Mouse (Mus musculus) liver, embryonic 12.5 days (tissue): ENCODE data around the gene Bphl. TPM values are rescaled to one million over a fixed set of nuclear protein-coding genes. Genes with fewer than 3 reads are reported as not detected.
"Not testable (repeated sequence)": the region's sequence is repeated elsewhere in the genome, so short reads cannot be mapped to it uniquely, and the experiment has no call there.

ENCODE experiments used
- ATAC-seq: fragments of 200-750 bp; cut with Nextera tagmentation; 2 replicates; pipeline ENCODE4 v1.8.0; 2017; ENCODE audit warnings: moderate number of reproducible peaks, mild to moderate bottlenecking, moderate library complexity
- H3K27ac ChIP-seq: fragments of 300-500 bp; sonication (generic); 2 replicates; pipeline ENCODE4 v1.5.1; 2016; ENCODE audit warnings: mild to moderate bottlenecking
- H3K27me3 ChIP-seq: fragments of 300-500 bp; sonication (generic); replicated peaks from 2 replicates; pipeline ENCODE4 v1.6.1; 2016; ENCODE audit warnings: mild to moderate bottlenecking, moderate library complexity
- H3K36me3 ChIP-seq: fragments of 300-500 bp; sonication (generic); 2 replicates; pipeline ENCODE4 v1.6.1; 2016; ENCODE audit warnings: mild to moderate bottlenecking, moderate library complexity
- H3K4me1 ChIP-seq: fragments of 300-500 bp; sonication (generic); 2 replicates; pipeline ENCODE4 v1.6.1; 2016
- H3K4me2 ChIP-seq: fragments of 300-500 bp; sonication (generic); 2 replicates; pipeline ENCODE4 v1.6.1; 2016; ENCODE audit warnings: mild to moderate bottlenecking, moderate library complexity
- H3K4me3 ChIP-seq: fragments of 300-500 bp; sonication (generic); 2 replicates; pipeline ENCODE4 v1.5.1; 2016; ENCODE audit warnings: mild to moderate bottlenecking, moderate library complexity
- H3K9ac ChIP-seq: fragments of 300-500 bp; sonication (generic); 2 replicates; pipeline ENCODE4 v1.6.1; 2016; ENCODE audit warnings: mild to moderate bottlenecking, moderate library complexity
- H3K9me3 ChIP-seq: fragments of 300-500 bp; sonication (generic); replicated peaks from 2 replicates; pipeline ENCODE4 v1.6.1; 2016; ENCODE audit warnings: mild to moderate bottlenecking, moderate library complexity
- WGBS: fragments of 180-500 bp; shearing (Covaris S2); methylation state at CpG from one replicate; pipeline ENCODE4 v1.1.7; 2016; ENCODE audit not compliant: insufficient replicate concordance; 5-methylcytosine and 5-hydroxymethylcytosine counted together
- polyA plus RNA-seq: library from polyadenylated mRNA; unstranded; fragments of >200 nt; fragmentation: Nextera tagmentation; extraction: Ambion mirVana; gene quantifications from 2 replicates; pipeline ENCODE4 v1.2.1, GENCODE M21; 2016

The Bphl gene
- polyA plus RNA-seq, 1 experiment from 2014 or later: 29.2 TPM

GRCm38 (mm10) chr13:34054983-34055382 is 17.6 kb downstream of the Bphl start:
- ATAC-seq: peak; percentile 70
- Histone ChIP-seq H3K4me2 (no peak overlapping the region), H3K36me3 (peaks cover 15% of the 10 kb centered on the region; the same call in 1 of the 2 replicates), H3K27ac (peak overlapping the region; percentile 66), H3K9ac (no peak overlapping the region), H3K4me1 (no peaks in the 10 kb centered on the region), H3K27me3 (no peaks in the 10 kb centered on the region), H3K9me3 (no peaks in the 10 kb centered on the region), H3K4me3 (no peak overlapping the region)
- WGBS: 64% methylated on average over 3 of the region's 3 CpGs

GRCm38 (mm10) chr13:34057252-34057651 is 19.9 kb downstream of the Bphl start:
- no peak overlapping the region for H3K4me3 ChIP-seq
- H3K9me3 ChIP-seq: no peaks in the 10 kb centered on the region
- no peak overlapping the region for H3K9ac ChIP-seq
- H3K27ac ChIP-seq: no peak overlapping the region
- H3K4me2 ChIP-seq: no peak overlapping the region
- WGBS: 78% methylated on average over 1 of the region's 1 CpGs
- no peak for ATAC-seq
- no peaks in the 10 kb centered on the region for H3K27me3 ChIP-seq
- no peaks in the 10 kb centered on the region for H3K4me1 ChIP-seq
- peaks cover 10% of the 10 kb centered on the region; the same call in 1 of the 2 replicates for H3K36me3 ChIP-seq

- H3K36me3 ChIP-seq: peaks cover 10% of the 10 kb centered on the region; the same call in 1 of the 2 replicates
- H3K27ac ChIP-seq: no peak overlapping the region
- no peaks in the 10 kb centered on the region for H3K9me3 ChIP-seq
- no peak for ATAC-seq
- H3K4me1 ChIP-seq: no peaks in the 10 kb centered on the region
- 75% methylated on average over 9 of the region's 9 CpGs for WGBS
- H3K4me3 ChIP-seq: no peak overlapping the region
- H3K9ac ChIP-seq: no peak overlapping the region
- no peaks in the 10 kb centered on the region for H3K27me3 ChIP-seq
- no peak overlapping the region for H3K4me2 ChIP-seq
These were observed 22.7 kb downstream of the Bphl start for GRCm38 (mm10) chr13:34060061-34060460.

- no peaks in the 10 kb centered on the region for H3K4me1 ChIP-seq
- ATAC-seq: no peak
- H3K9me3 ChIP-seq: no peaks in the 10 kb centered on the region
- no peaks in the 10 kb centered on the region for H3K27me3 ChIP-seq
- 76% methylated on average over 10 of the region's 10 CpGs for WGBS
- no peak overlapping the region for H3K4me2 ChIP-seq
- no peak overlapping the region for H3K4me3 ChIP-seq
- peaks cover 3% of the 10 kb centered on the region; the same call in 1 of the 2 replicates for H3K36me3 ChIP-seq
- H3K27ac ChIP-seq: no peak overlapping the region
- no peak overlapping the region for H3K9ac ChIP-seq
These were observed 25.1 kb downstream of the Bphl start for GRCm38 (mm10) chr13:34062466-34062865.

- no peaks in the 10 kb centered on the region for H3K4me1 ChIP-seq
- H3K4me3 ChIP-seq: no peak overlapping the region
- no peak for ATAC-seq
- no peaks in the 10 kb centered on the region for H3K27me3 ChIP-seq
- 50% methylated on average over 1 of the region's 1 CpGs for WGBS
- H3K36me3 ChIP-seq: no peaks in the 10 kb centered on the region; the same call in 1 of the 2 replicates
- no peaks in the 10 kb centered on the region for H3K9me3 ChIP-seq
- H3K9ac ChIP-seq: no peak overlapping the region
- no peak overlapping the region for H3K4me2 ChIP-seq
- H3K27ac ChIP-seq: no peak overlapping the region
These were observed 29.0 kb downstream of the Bphl start for GRCm38 (mm10) chr13:34066351-34066750.

GRCm38 (mm10) chr13:34070296-34070695 is 32.9 kb downstream of the Bphl start:
- no peaks in the 10 kb centered on the region for H3K9me3 ChIP-seq
- ATAC-seq: no peak
- H3K9ac ChIP-seq: no peak overlapping the region
- H3K36me3 ChIP-seq: peaks cover 10% of the 10 kb centered on the region
- H3K27me3 ChIP-seq: no peaks in the 10 kb centered on the region
- H3K4me3 ChIP-seq: no peak overlapping the region
- H3K4me2 ChIP-seq: no peak overlapping the region
- no peaks in the 10 kb centered on the region for H3K4me1 ChIP-seq
- 71% methylated on average over 4 of the region's 4 CpGs for WGBS
- no peak overlapping the region for H3K27ac ChIP-seq

GRCm38 (mm10) chr13:34071836-34072235 is 34.4 kb downstream of the Bphl start:
- Histone ChIP-seq H3K4me2 (no peak overlapping the region), H3K27ac (no peak overlapping the region), H3K36me3 (peaks cover 19% of the 10 kb centered on the region), H3K4me1 (peaks cover 6% of the 10 kb centered on the region), H3K4me3 (no peak overlapping the region), H3K9me3 (no peaks in the 10 kb centered on the region), H3K9ac (no peak overlapping the region), H3K27me3 (no peaks in the 10 kb centered on the region)
- no peak for ATAC-seq
- WGBS: 79% methylated on average over 6 of the region's 6 CpGs

- WGBS: 74% methylated on average over 3 of the region's 3 CpGs
These were observed 35.5 kb downstream of the Bphl start for GRCm38 (mm10) chr13:34072847-34073246.

GRCm38 (mm10) chr13:34074441-34074840 is 37.0 kb downstream of the Bphl start:
- not testable (repeated sequence) for H3K4me2 ChIP-seq, H3K27ac ChIP-seq, H3K9me3 ChIP-seq, ATAC-seq, H3K4me3 ChIP-seq, H3K27me3 ChIP-seq, H3K9ac ChIP-seq
- peaks cover 19% of the 10 kb centered on the region for H3K36me3 ChIP-seq
- H3K4me1 ChIP-seq: peaks cover 21% of the 10 kb centered on the region
- 80% methylated on average over 12 of the region's 17 CpGs for whole genome bisulfite sequencing

More at GRCm38 (mm10) chr13:34072847-34073246, 35.5 kb downstream of the Bphl start:
- H3K4me3 ChIP-seq: no peak overlapping the region
- H3K4me2 ChIP-seq: no peak overlapping the region
- no peak overlapping the region for H3K27ac ChIP-seq
- H3K27me3 ChIP-seq: no peaks in the 10 kb centered on the region
- ATAC-seq: no peak
- no peak overlapping the region for H3K9ac ChIP-seq
- H3K36me3 ChIP-seq: peaks cover 19% of the 10 kb centered on the region
- peaks cover 13% of the 10 kb centered on the region for H3K4me1 ChIP-seq
- H3K9me3 ChIP-seq: no peaks in the 10 kb centered on the region

GRCm38 (mm10) chr13:34075893-34076292 is 38.5 kb downstream of the Bphl start:
- peaks cover 19% of the 10 kb centered on the region for H3K36me3 ChIP-seq
- H3K27me3 ChIP-seq: peaks cover 11% of the 10 kb centered on the region
- 66% methylated on average over 6 of the region's 6 CpGs for WGBS
- H3K4me3 ChIP-seq, H3K4me2 ChIP-seq, H3K27ac ChIP-seq, H3K9me3 ChIP-seq, H3K9ac ChIP-seq, ATAC-seq: not testable (repeated sequence)
- H3K4me1 ChIP-seq: peaks cover 21% of the 10 kb centered on the region

GRCm38 (mm10) chr13:34076561-34077491 is 39.4 kb downstream of the Bphl start:
- Histone ChIP-seq H3K27ac (peak overlapping the region; percentile 75), H3K4me3 (peak overlapping the region; percentile 73), H3K4me1 (peaks cover 21% of the 10 kb centered on the region), H3K36me3 (peaks cover 19% of the 10 kb centered on the region), H3K27me3 (peaks cover 11% of the 10 kb centered on the region), H3K9ac (peak overlapping the region; percentile 81), H3K4me2 (peak overlapping the region; percentile 92), H3K9me3 (no peaks in the 10 kb centered on the region)
- WGBS: 43% methylated on average over 20 of the region's 20 CpGs
- ATAC-seq: no peak

- under 1% methylated on average over 45 of the region's 45 CpGs for WGBS
- peak within 1 kb of the TSS; percentile 92 for H3K4me2 ChIP-seq
- peak within 1 kb of the TSS; percentile 75 for H3K27ac ChIP-seq
- peak within 1 kb of the TSS; percentile 81 for H3K9ac ChIP-seq
- H3K4me3 ChIP-seq: peak within 1 kb of the TSS; percentile 73
- peaks cover 11% of the 10 kb centered on the region for H3K27me3 ChIP-seq
- ATAC-seq: peak; percentile 92
- H3K9me3 ChIP-seq: no peaks in the 10 kb centered on the region
- H3K4me1 ChIP-seq: peaks cover 21% of the 10 kb centered on the region
- H3K36me3 ChIP-seq: peaks cover 19% of the 10 kb centered on the region
These were observed 40.3 kb downstream of the Bphl start, which contains the start of gene Tubb2a for GRCm38 (mm10) chr13:34077492-34078271. Gene Tubb2a (minus strand): TSS chr13:34078007.
